Mouse (Mus musculus): ENCODE measurements around the gene Ppp2r3a. TPM values are rescaled to one million over a fixed set of nuclear protein-coding genes. Genes with fewer than 3 reads are reported as not detected.

The Ppp2r3a gene
- total and polyA plus RNA-seq, 3 experiments = 1.1 to 3.0 TPM; not detected in 1

DNA sequence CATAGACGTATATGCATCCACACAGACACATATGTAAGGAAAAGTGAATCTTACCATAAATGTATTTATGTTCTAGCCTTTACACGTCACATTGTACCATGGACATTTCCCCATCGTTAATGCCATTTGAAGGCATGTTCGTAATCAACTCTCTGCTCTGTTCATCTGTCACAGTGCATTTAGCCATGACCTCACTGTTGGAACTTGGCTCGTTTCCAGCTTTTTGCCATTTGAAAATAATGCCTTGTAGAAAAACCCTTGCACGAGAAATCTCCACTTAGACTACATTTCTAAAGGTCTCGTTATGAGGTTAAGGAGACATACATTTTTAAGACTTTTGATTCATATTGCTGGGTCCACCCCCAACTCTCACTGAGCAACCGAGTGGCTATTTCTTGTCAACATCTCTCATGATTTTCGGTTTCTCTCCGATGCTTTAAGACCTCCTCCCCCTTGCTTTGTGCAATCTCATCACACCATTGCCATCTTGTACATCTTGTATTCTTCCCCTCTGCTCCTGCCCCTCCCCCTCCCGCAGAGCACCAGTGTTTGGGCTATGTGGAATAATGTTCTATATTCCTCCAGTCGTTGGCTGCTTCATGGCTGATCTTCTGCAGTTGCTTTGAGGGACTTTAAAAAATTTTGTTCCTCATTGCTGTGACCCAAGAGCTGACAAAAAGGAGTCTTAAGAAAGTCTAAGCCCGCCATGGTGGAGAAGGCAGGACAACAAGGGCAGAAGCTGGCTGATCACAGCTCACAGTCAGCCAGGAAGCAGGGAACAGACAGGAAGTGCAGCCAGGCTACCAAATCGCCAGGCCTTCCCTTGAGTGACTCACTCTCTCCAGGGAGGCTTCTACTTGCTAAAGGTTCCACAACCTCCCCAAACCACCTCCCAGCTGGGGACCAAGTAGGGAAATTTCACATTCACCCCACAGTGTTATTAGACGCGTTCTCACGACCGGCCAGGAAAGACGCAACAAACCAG lies 40.4 kb upstream of the Ppp2r3a start:
- Histone ChIP-seq H3K27me3 (ENCODE audit: control insufficient read depth in 1 of 2, insufficient read depth in 2 of 2, low read length in 2 of 2) (no peaks in the 10 kb centered on the region), H3K79me2 (ENCODE audit: control insufficient read depth, insufficient read depth, low read length, poor library complexity) (no peaks in the 10 kb centered on the region)
- TF ChIP-seq NRF1 (IDR thresholded peaks at IDR 0.05; ENCODE audit: insufficient read depth, low read depth, low read length, poor library complexity, severe bottlenecking) (no peak), MAZ (IDR thresholded peaks at IDR 0.05; ENCODE audit: low read depth, low read length) (no peak), CTCF (IDR thresholded peaks at IDR 0.05 in 2 of 3, conservative IDR thresholded peaks at IDR 0.05 in 1 of 3; ENCODE audit: control insufficient read depth in 1 of 3, insufficient read depth in 1 of 3, low read depth in 2 of 3, low read length in 3 of 3, poor library complexity in 1 of 3, severe bottlenecking in 1 of 3) (no peak), UBTF (IDR thresholded peaks at IDR 0.05; ENCODE audit: borderline replicate concordance, insufficient read depth, low read depth, low read length) (no peak), E2F4 (IDR thresholded peaks at IDR 0.05; ENCODE audit: borderline replicate concordance, low read depth, low read length) (no peak), POLR2AphosphoS2 (IDR thresholded peaks at IDR 0.05; ENCODE audit: low read length) (no peak), GABPA (IDR thresholded peaks at IDR 0.05; ENCODE audit: low read depth, low read length) (no peak), MXI1 (IDR thresholded peaks at IDR 0.05; ENCODE audit: low read depth, low read length) (no peak), TBP (IDR thresholded peaks at IDR 0.05; ENCODE audit: low read depth, low read length) (no peak), MAX (IDR thresholded peaks at IDR 0.05; ENCODE audit: low read length) (no peak)

DNA sequence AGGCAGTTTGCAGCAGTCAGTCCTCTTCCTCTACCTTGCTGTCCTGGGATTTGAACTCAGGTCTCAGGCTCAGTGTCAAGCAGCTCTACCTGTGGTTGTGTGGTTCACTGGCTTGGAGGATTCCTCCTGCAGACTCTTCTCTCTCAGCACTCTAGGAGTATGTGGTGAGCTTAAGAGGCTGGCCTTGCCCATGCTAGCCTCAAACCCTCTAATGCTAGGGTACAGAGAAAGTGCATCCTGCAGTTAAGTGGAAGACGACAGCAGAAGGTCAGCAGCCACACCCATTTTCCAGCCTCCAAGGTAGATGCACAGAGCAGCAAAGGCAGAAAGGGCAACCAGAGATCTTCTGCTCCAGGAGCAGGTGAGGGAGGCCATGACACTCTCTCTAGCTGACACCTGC lies 39.3 kb upstream of the Ppp2r3a start:
- no peak overlapping the region for H3K4me3 ChIP-seq (ENCODE audit: control insufficient read depth in 1 of 2, insufficient read depth in 1 of 2, low read depth in 2 of 2, low read length in 2 of 2)
- no peaks in the 10 kb centered on the region for H3K27me3 ChIP-seq (ENCODE audit: control insufficient read depth in 1 of 2, insufficient read depth in 2 of 2, low read length in 2 of 2)
- no peak overlapping the region for H3K9ac ChIP-seq (ENCODE audit: control insufficient read depth, low read depth, low read length, poor library complexity, severe bottlenecking)
- H3K9me3 ChIP-seq (replicated peaks; ENCODE audit: insufficient read depth, low read length) = no peaks in the 10 kb centered on the region
- H3K4me1 ChIP-seq (ENCODE audit: control insufficient read depth in 1 of 2, insufficient read depth in 2 of 2, low read length in 2 of 2) = no peaks in the 10 kb centered on the region
- TF ChIP-seq USF1 (IDR thresholded peaks at IDR 0.05; ENCODE audit: low read depth, low read length) (no peak), POLR2AphosphoS2 (IDR thresholded peaks at IDR 0.05; ENCODE audit: low read length) (no peak), TCF12 (IDR thresholded peaks at IDR 0.05; ENCODE audit: low read depth, low read length) (no peak), MXI1 (IDR thresholded peaks at IDR 0.05; ENCODE audit: low read depth, low read length) (no peak), POLR2AphosphoS5 (IDR thresholded peaks at IDR 0.05; ENCODE audit: borderline replicate concordance, low read depth, low read length) (no peak), ELF1 (IDR thresholded peaks at IDR 0.05; ENCODE audit: low read depth, low read length) (no peak), CHD1 (IDR thresholded peaks at IDR 0.05; ENCODE audit: low read depth, low read length) (no peak)
- H3K27ac ChIP-seq (ENCODE audit: control insufficient read depth, low read depth, low read length) = no peak overlapping the region
- no peaks in the 10 kb centered on the region for H3K79me2 ChIP-seq (ENCODE audit: control insufficient read depth, insufficient read depth, low read length, poor library complexity)
- H3K36me3 ChIP-seq (ENCODE audit: control insufficient read depth in 1 of 2, insufficient read depth in 2 of 2, low read length in 2 of 2) = no peaks in the 10 kb centered on the region
- no peak for DNase-seq (ENCODE audit: low read depth, low spot score)

More for the DNA sequence above, 40.4 kb upstream of the Ppp2r3a start:
- no peaks in the 10 kb centered on the region for H3K4me1 ChIP-seq (ENCODE audit: control insufficient read depth in 1 of 2, insufficient read depth in 2 of 2, low read length in 2 of 2)
- H3K9ac ChIP-seq (ENCODE audit: control insufficient read depth, low read depth, low read length, poor library complexity, severe bottlenecking) = no peak overlapping the region
- no peaks in the 10 kb centered on the region for H3K36me3 ChIP-seq (ENCODE audit: control insufficient read depth in 1 of 2, insufficient read depth in 2 of 2, low read length in 2 of 2)
- H3K27ac ChIP-seq (ENCODE audit: control insufficient read depth, low read depth, low read length) = no peak overlapping the region
- H3K4me3 ChIP-seq (ENCODE audit: control insufficient read depth in 1 of 2, insufficient read depth in 1 of 2, low read depth in 2 of 2, low read length in 2 of 2) = no peak overlapping the region
- DNase-seq (ENCODE audit: low read depth, low spot score) = no peak
- H3K9me3 ChIP-seq (replicated peaks; ENCODE audit: insufficient read depth, low read length) = no peaks in the 10 kb centered on the region
